Mouse (Mus musculus) spleen, adult 2 months (tissue): ENCODE measurements at regions not wholly inside any gene's neighbourhood (a gene's known extent, or its start where the extent isn't known, plus 50 kb on each side); places are given as distances from the start of the nearest gene placed in this dataset.

ENCODE experiments used
- CTCF ChIP-seq: fragments of 200-500 bp; IDR thresholded peaks from 2 replicates; pipeline ENCODE4 v1.5.1; 2011; ENCODE audit warnings: mild to moderate bottlenecking, inconsistent platforms; ENCODE audit not compliant: insufficient read depth, insufficient read length, insufficient replicate concordance; ENCODE audit errors: extremely low read depth
- POLR2A ChIP-seq: fragments of 200-500 bp; IDR thresholded peaks from 2 replicates; pipeline ENCODE4 v1.6.1; 2011; ENCODE audit warnings: low read depth, low read length, inconsistent platforms

- TF ChIP-seq POLR2A, result no peak
- TF ChIP-seq CTCF, result no peak
Measured at GRCm38 (mm10) chr14:114776723-114777122, 315.3 kb upstream of the Gpc5 start.
